Mouse (Mus musculus) ovary, postnatal 10 days (tissue): ENCODE measurements around the gene AI464131.
"Not testable (repeated sequence)": the region's sequence is repeated elsewhere in the genome, so short reads cannot be mapped to it uniquely, and the experiment has no call there.

Source experiments
- DNase-seq: peaks from one replicate; pipeline ENCODE4 v3.0.0; 2022; ENCODE audit warnings: low spot score

Gene AI464131

GRCm38 (mm10) chr4:41470051-41470683, 32.7 kb downstream of the AI464131 start:
- DNase-seq: no peak

- DNase-seq: no peak
These were observed 33.7 kb downstream of the AI464131 start for GRCm38 (mm10) chr4:41469199-41469598.

- DNase-seq: no peak
These were observed 34.3 kb downstream of the AI464131 start for GRCm38 (mm10) chr4:41468396-41469080.

- no peak for DNase-seq
These were observed 37.6 kb downstream of the AI464131 start for GRCm38 (mm10) chr4:41465287-41465665.

GRCm38 (mm10) chr4:41464345-41465286, 38.3 kb downstream of the AI464131 start, which contains the start of the genes Kif24 and Nudt2:
Gene Kif24 (minus strand): TSS chr4:41464887.
Gene Nudt2 (plus strand): TSS chr4:41465151.
- peak; percentile 85 for DNase-seq

- not testable (repeated sequence) for DNase-seq
These were observed 39.7 kb downstream of the AI464131 start for GRCm38 (mm10) chr4:41463051-41463738.

- no peak for DNase-seq
These were observed 42.2 kb downstream of the AI464131 start for GRCm38 (mm10) chr4:41460690-41461089.

GRCm38 (mm10) chr4:41447595-41447994, 55.3 kb downstream of the AI464131 start:
- no peak for DNase-seq
